Mouse (Mus musculus): Measurements from ENCODE around the gene Kpna6. TPM values are rescaled to one million over a fixed set of nuclear protein-coding genes. Genes with fewer than 3 reads are reported as not detected.

Kpna6 gene
- polyA plus RNA-seq, 1 experiment from 2014 or later = 16.5 TPM

Small RNAs within 50 kb of the gene (microRNA-seq; reads per million reads assigned to microRNA genes)
- 0.66 reads per million for gene Mir7016

Other genes with a start within 250 kb of the Kpna6 start
- gene Zbtb8b, start 231.9 kb downstream of the Kpna6 start, polyA plus RNA-seq (2014; fragmentation: Nextera tagmentation; extraction: Ambion mirVana) = 6.5 and 8.0 TPM in 2 replicates
- 35.4 and 38.1 TPM in 2 replicates for gene Bsdc1, start 211.2 kb downstream of the Kpna6 start, polyA plus RNA-seq (2014; fragmentation: Nextera tagmentation; extraction: Ambion mirVana)
- gene Tssk3, start 181.7 kb downstream of the Kpna6 start, polyA plus RNA-seq (2014; fragmentation: Nextera tagmentation; extraction: Ambion mirVana) = 0.28 TPM in 1 of 2 replicates, not detected in the other
- not detected in 2 replicates for gene Fam229a, start 181.6 kb downstream of the Kpna6 start, polyA plus RNA-seq (2014; fragmentation: Nextera tagmentation; extraction: Ambion mirVana)
- gene Marcksl1, start 159.2 kb downstream of the Kpna6 start, polyA plus RNA-seq (2014; fragmentation: Nextera tagmentation; extraction: Ambion mirVana) = 1,632 and 1,731 TPM in 2 replicates
- gene Hdac1, start 130.1 kb downstream of the Kpna6 start, polyA plus RNA-seq (2014; fragmentation: Nextera tagmentation; extraction: Ambion mirVana) = 132 and 154 TPM in 2 replicates
- gene Lck, start 99.1 kb downstream of the Kpna6 start, polyA plus RNA-seq (2014; fragmentation: Nextera tagmentation; extraction: Ambion mirVana) = 8.2 and 9.0 TPM in 2 replicates
- not detected in 2 replicates for gene Fam167b, start 94.2 kb downstream of the Kpna6 start, polyA plus RNA-seq (2014; fragmentation: Nextera tagmentation; extraction: Ambion mirVana)
- gene Eif3i, start 72.1 kb downstream of the Kpna6 start, polyA plus RNA-seq (2014; fragmentation: Nextera tagmentation; extraction: Ambion mirVana) = 259 and 316 TPM in 2 replicates
- 144 and 179 TPM in 2 replicates for gene Tmem234, start 72.1 kb downstream of the Kpna6 start, polyA plus RNA-seq (2014; fragmentation: Nextera tagmentation; extraction: Ambion mirVana)
- 2.2 and 3.2 TPM in 2 replicates for gene Dcdc2b, start 58.5 kb downstream of the Kpna6 start, polyA plus RNA-seq (2014; fragmentation: Nextera tagmentation; extraction: Ambion mirVana)
- 23.6 and 29.4 TPM in 2 replicates for gene Iqcc, start 53.7 kb downstream of the Kpna6 start, polyA plus RNA-seq (2014; fragmentation: Nextera tagmentation; extraction: Ambion mirVana)
- 112 and 115 TPM in 2 replicates for gene Ccdc28b, start 48.8 kb downstream of the Kpna6 start, polyA plus RNA-seq (2014; fragmentation: Nextera tagmentation; extraction: Ambion mirVana)
- 65.4 and 71.6 TPM in 2 replicates for gene Txlna, start 31.7 kb downstream of the Kpna6 start, polyA plus RNA-seq (2014; fragmentation: Nextera tagmentation; extraction: Ambion mirVana)
- gene Tmem39b, start 24.1 kb upstream of the Kpna6 start, polyA plus RNA-seq (2014; fragmentation: Nextera tagmentation; extraction: Ambion mirVana) = 42.0 and 47.4 TPM in 2 replicates
- 133 and 136 TPM in 2 replicates for gene Khdrbs1, start 69.5 kb upstream of the Kpna6 start, polyA plus RNA-seq (2014; fragmentation: Nextera tagmentation; extraction: Ambion mirVana)
- gene Ptp4a2, start 138.5 kb upstream of the Kpna6 start, polyA plus RNA-seq (2014; fragmentation: Nextera tagmentation; extraction: Ambion mirVana) = 213 and 214 TPM in 2 replicates

All from forebrain, embryonic 14.5 days (tissue).